Mouse (Mus musculus) splenic B cell, adult 2 months (primary cell): ENCODE results near the gene Adamtsl5.
"Not testable (repeated sequence)": the region's sequence is repeated elsewhere in the genome, so short reads cannot be mapped to it uniquely, and the experiment has no call there.

Experiments
- DNase-seq: peaks from one replicate; pipeline ENCODE4 v3.0.0-alpha.2; 2011; ENCODE audit warnings: low read depth, low spot score
- H3K27me3 ChIP-seq: 2 replicates; pipeline ENCODE4 v1.6.1; 2012; ENCODE audit warnings: mild to moderate bottlenecking, low read length, moderate library complexity, mixed read lengths; ENCODE audit not compliant: control insufficient read depth, poor library complexity, insufficient read depth, severe bottlenecking
- H3K36me3 ChIP-seq: 2 replicates; pipeline ENCODE4 v1.6.1; 2012; ENCODE audit warnings: mild to moderate bottlenecking, low read length, moderate library complexity, mixed read lengths; ENCODE audit not compliant: control insufficient read depth, poor library complexity, insufficient read depth, severe bottlenecking

The Adamtsl5 gene

GRCm38 (mm10) chr10:80357994-80358639, 9.9 kb upstream of the Adamtsl5 start:
- Histone ChIP-seq H3K27me3 (no peaks in the 10 kb centered on the region; the same call in 1 of the 2 replicates), H3K36me3 (no peaks in the 10 kb centered on the region)
- peak; percentile 41 for DNase-seq

DNA sequence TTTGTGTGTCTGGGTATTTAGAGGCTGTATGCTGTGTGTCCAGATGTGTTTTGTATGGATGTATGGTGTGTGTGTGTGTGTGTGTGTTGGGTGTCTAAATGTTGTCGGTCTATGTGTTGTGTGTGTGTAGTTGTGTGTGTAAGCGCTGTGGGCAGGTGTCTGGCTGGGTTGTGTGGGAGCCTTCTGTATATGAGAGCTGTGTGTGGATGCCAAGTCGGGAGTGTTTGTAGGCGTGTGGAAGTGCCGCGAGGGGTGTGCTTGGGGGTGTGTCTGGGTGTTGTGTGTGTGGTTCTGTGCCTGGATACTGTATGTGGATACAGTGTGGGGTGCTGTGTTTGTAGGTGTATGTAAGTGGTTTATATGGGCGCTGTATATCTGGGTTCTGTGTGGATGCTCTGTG, 9.1 kb upstream of the Adamtsl5 start:
- H3K27me3 ChIP-seq, result no peaks in the 10 kb centered on the region; the same call in 1 of the 2 replicates
- H3K36me3 ChIP-seq, result no peaks in the 10 kb centered on the region
- DNase-seq, result no peak

- no peaks in the 10 kb centered on the region for H3K36me3 ChIP-seq
- DNase-seq, result no peak
Observed at GRCm38 (mm10) chr10:80356737-80357136, 8.5 kb upstream of the Adamtsl5 start.

GRCm38 (mm10) chr10:80356001-80356682, 7.9 kb upstream of the Adamtsl5 start, which contains the start of gene Plk5:
Gene Plk5 (plus strand): TSS chr10:80356459.
- Histone ChIP-seq H3K36me3 (no peaks in the 10 kb centered on the region), H3K27me3 (no peaks in the 10 kb centered on the region; the same call in 1 of the 2 replicates)
- no peak for DNase-seq

More at GRCm38 (mm10) chr10:80356737-80357136, 8.5 kb upstream of the Adamtsl5 start:
- H3K27me3 ChIP-seq, result no peaks in the 10 kb centered on the region; the same call in 1 of the 2 replicates

- H3K27me3 ChIP-seq, result no peaks in the 10 kb centered on the region; the same call in 1 of the 2 replicates
- no peaks in the 10 kb centered on the region for H3K36me3 ChIP-seq
- no peak for DNase-seq
Observed at GRCm38 (mm10) chr10:80355431-80355830, 7.2 kb upstream of the Adamtsl5 start.

DNA sequence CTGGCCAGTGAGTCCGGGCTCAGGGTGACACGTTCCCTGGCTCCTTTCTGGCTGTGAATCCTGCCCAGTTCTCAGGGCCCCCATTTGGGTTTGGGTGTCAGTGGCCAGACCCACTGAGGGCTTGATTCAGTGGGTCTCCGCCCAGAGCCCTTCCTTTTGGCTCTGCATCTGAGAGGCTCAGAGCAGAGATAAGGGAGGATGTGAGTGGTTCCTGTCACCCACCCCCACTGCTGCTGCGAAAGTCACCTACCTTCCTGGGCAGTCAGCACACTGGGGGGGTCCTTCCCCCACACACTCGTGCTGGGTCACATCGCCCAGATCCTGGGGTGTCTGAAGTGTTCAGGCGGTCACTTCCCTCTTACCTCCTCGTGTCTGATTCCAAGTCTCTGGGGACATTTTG, 4.5 kb upstream of the Adamtsl5 start:
- no peak for DNase-seq
- Histone ChIP-seq H3K27me3 (peaks cover 3% of the 10 kb centered on the region; the same call in 1 of the 2 replicates), H3K36me3 (no peaks in the 10 kb centered on the region)

DNA sequence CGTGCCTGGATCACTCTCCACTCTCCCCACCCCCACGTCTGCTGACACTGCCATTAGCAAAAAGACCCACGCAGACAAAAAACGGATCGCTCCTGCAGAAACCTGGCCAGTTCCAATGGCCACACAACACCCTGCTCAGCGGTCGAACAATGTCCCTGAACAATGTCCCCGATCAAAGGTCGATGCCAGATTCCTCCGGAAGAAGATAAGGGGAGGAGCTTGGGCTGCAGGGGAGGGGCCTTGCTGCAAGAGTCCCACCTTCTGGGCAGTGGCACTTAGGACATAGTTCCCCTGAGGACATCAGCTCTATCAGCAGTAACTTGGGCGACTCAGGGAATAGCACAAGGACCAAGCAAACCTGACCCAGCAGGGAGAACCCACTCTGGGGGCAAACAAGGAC, 3.7 kb upstream of the Adamtsl5 start:
- no peak for DNase-seq
- Histone ChIP-seq H3K27me3 (peaks cover 3% of the 10 kb centered on the region; the same call in 1 of the 2 replicates), H3K36me3 (no peaks in the 10 kb centered on the region)

DNA sequence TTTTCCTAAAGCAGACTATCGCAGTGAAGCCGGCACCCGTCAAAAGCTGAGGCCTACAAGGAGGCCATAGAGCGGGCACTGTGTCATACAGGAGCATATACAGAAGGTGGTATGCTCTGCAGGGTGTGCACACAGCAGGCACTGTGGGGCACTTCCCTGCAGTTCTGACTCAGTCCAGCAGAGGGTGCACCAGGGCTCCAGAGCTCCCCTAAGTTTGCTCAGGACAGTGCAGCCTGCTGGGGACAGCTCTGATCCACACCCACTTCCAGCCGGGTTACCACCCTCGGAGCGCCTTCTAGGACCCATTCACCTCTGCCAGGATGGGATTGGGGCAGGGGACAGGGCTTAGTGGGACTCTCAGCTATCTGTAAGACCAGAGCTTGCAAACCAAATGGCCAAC, 2.1 kb upstream of the Adamtsl5 start:
- H3K27me3 ChIP-seq, result 0 out of 2 replicates have a peak, but pooled peaks cover 3% of the 10 kb centered on the region
- peak; percentile 90 for DNase-seq
- no peaks in the 10 kb centered on the region for H3K36me3 ChIP-seq

DNA sequence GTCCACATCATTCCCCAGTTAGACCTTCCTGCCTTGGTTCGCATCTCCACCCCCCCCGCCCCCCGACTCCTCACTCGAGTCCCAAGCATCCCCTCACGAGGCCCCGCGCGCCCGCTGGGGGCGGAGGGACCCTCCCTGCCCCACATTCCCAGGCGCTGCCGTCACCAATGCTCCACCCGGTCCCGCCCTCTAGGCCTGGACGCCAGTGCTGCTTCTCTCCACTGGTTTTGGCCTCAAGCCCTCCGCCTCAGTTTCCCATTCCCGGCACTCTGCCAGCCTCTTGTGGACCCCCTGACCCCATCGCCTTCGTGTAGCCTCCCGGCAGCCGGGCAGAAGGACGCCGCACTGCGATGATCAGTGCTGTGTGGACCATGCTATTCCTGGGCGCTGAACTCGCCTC, 769 bp upstream of the Adamtsl5 start:
- no peak for DNase-seq
- Histone ChIP-seq H3K27me3 (0 out of 2 replicates have a peak, but pooled peaks cover 5% of the 10 kb centered on the region), H3K36me3 (no peaks in the 10 kb centered on the region)

DNA sequence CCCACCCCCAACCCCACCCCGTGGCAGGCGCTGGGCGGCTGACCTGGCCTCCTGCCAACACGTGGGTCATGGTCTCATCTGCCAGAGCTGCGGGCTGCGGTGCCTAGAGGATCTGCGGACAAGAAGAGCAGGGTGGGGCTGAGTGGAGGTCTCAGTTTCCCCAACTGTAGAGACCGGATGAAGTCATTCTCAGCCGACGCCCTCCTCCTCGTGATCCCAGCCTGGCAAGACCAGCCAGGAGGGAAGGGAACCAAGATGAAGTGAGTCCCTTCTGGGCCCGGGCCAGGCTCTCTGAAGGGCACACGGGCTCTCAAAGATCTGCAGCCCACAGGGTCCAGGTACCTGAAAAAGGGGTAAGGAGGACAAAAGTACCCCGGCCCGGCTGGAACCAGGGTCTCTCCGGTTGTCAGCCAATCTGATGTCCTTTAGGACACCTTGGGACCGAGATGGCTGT, 671 bp downstream of the Adamtsl5 start:
- no peak for DNase-seq
- no peaks in the 10 kb centered on the region for H3K36me3 ChIP-seq
- H3K27me3 ChIP-seq, result 0 out of 2 replicates have a peak, but pooled peaks cover 5% of the 10 kb centered on the region

DNA sequence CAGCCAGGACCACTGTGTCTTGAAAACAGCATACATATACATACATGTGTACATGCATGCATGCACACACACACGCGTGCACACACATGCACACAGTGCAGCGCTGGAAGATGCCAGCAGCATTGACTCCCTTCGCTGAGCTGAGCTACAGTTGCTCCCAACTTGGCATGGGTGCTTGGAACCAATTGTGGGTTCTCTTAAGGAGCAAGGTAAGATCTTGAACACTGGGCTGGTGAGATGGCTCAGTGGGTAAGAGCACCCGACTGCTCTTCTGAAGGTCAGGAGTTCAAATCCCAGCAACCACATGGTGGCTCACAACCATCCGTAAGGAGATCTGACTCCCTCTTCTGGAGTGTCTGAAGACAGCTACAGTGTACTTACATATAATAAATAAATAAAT, 2.3 kb downstream of the Adamtsl5 start:
- DNase-seq, H3K27me3 ChIP-seq, H3K36me3 ChIP-seq: not testable (repeated sequence)

DNA sequence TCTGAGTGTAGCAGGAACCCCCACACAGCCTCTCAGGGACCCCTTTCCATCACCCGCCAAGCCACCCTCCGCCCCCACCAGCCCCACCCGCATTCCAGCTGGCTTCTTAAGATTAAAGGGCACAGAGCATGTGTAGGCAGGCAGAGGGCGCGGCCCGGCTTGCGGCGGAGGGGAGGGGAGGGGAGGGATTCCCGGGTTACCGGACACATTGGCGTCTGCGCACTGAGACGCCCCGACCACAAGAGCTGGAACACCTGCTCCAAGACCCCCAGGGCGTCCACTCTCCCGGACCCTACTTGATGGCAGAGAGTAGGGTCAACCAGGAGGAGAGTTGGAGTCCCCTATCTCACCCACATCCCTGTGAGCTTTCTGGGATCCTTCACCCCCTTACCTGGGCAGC, 3.1 kb downstream of the Adamtsl5 start:
- no peak for DNase-seq
- H3K36me3 ChIP-seq, result no peaks in the 10 kb centered on the region
- 0 out of 2 replicates have a peak, but pooled peaks cover 5% of the 10 kb centered on the region for H3K27me3 ChIP-seq

GRCm38 (mm10) chr10:80344131-80344661, 4.0 kb downstream of the Adamtsl5 start:
- no peaks in the 10 kb centered on the region for H3K36me3 ChIP-seq
- 0 out of 2 replicates have a peak, but pooled peaks cover 5% of the 10 kb centered on the region for H3K27me3 ChIP-seq
- DNase-seq, result no peak

DNA sequence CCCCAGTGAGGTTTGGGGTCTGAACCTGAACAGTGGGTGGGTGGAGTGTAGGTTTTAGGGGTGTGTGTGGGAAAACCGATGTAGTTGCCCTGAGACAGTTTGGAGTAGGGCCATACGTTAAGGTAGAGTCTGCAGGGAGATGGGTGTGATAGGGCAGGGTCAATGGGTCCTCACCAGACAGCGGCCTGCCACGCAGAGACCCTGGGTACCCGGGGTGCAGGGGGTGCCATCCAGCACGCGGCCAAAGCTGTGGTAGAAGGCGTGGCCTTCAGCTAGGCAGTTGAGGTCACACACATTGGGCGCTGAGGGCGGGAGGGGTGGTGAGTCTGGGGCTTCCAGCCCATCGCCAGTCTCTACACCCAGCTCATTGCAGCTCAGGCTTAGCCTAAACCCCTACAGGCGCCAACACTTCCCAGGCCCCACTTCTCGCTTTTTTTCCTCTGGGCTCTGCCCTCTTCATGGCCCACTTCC, 4.8 kb downstream of the Adamtsl5 start:
- Histone ChIP-seq H3K27me3 (0 out of 2 replicates have a peak, but pooled peaks cover 3% of the 10 kb centered on the region), H3K36me3 (no peaks in the 10 kb centered on the region)
- DNase-seq, result no peak
